Mouse (Mus musculus): ENCODE results near the gene Gab1. TPM values are rescaled to one million over a fixed set of nuclear protein-coding genes. Genes with fewer than 3 reads are reported as not detected.

Gab1 gene
- total and polyA plus RNA-seq, 3 experiments = 13.1 to 16.2 (median 15.1) TPM

DNA sequence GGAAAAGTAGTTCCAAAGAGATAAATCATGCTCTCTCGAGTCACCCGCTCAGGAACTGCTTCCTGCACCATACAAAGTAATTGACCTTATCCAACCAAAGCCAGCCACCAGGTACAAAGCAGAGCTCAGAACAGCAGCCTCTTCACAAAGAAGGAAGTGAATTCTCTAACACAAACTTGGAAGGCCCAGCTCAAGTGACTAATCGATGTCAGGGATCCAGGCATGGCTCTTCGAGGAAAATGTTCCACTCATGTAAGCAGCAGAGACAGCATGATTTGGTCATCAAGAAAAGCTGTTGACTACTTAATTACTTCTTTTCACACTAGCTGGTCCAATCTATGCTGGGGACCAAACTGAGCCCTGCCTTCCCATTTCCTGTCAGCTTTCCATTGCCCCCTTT lies 69.4 kb downstream of the Gab1 start:
- DNase-seq = peak; percentile 26

DNA sequence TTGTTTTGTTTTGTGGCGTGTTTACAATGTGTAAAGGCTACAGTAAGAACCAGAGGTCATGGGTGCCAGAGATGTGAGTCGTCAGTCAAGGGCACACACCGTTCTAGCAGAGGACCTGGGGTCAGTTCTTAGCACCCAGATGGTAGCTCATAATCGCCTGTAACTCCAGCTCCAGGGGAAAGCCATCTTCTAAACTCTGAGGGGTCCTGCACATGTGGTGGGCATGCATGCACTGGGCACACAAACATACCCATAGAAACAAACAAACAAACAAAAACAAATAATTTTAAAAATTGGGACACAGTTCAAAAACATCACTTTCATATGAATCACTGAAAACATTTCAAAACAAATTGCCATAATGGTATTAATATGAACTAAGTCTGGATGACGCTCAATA lies 69.9 kb downstream of the Gab1 start:
- DNase-seq = peak; percentile 24

- DNase-seq = no peak
Observed at GRCm38 (mm10) chr8:80807807-80808505, 72.4 kb downstream of the Gab1 start.

GRCm38 (mm10) chr8:80804066-80804619 lies 76.2 kb downstream of the Gab1 start:
- no peak for DNase-seq

- DNase-seq = no peak
Observed at GRCm38 (mm10) chr8:80798778-80799177, 81.5 kb downstream of the Gab1 start.

GRCm38 (mm10) chr8:80798198-80798777 lies 82.0 kb downstream of the Gab1 start:
- no peak for DNase-seq

GRCm38 (mm10) chr8:80796070-80796469 lies 84.2 kb downstream of the Gab1 start:
- DNase-seq = no peak

DNA sequence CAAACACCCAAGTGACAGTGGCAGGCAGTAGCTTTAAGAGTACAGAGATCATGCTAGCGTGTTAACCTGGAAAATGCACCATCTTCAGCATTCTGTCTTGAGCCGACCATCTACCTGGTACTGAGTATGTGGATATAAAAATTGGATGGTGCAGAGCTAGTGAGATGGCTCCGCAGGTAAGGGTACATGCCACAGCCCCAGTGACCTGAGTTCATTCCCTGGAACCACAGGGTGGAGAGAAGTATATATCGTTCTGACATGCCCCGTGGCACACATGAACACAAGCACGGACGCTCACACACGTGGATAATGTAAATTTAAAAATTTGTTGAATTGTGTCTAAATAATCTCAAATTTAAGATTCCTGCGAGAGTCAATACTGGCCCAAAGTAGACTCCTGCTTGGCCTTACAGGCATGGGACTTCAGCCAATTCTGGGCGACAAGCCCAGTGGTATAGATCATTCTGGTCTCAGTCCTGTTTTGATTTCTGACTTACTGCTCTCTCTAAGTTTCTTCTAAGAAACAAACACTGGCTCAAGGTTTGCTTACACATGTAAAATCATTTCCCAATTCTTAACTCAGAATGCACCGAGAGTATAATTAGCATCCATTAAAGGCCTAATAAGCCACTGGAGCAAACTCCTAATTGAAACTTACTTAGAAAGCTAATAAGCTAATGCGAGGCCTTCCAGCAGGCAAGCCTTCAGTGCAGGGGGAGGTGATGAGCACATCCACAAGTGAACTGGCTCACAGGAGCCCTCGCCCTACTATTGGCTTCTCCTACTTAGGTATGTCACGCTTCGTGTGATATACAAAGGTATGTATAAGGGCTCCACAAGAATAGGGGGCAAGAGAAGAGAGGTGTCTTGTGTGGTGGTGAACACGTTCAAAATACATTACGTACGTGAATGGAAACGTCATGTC lies 85.5 kb downstream of the Gab1 start:
- peak; percentile 31 for DNase-seq

GRCm38 (mm10) chr8:80793791-80794515 lies 86.4 kb downstream of the Gab1 start:
- no peak for DNase-seq

- DNase-seq = no peak
Observed at GRCm38 (mm10) chr8:80792214-80792613, 88.1 kb downstream of the Gab1 start.

- DNase-seq = no peak
Observed at GRCm38 (mm10) chr8:80789324-80789723, 91.0 kb downstream of the Gab1 start.

DNA sequence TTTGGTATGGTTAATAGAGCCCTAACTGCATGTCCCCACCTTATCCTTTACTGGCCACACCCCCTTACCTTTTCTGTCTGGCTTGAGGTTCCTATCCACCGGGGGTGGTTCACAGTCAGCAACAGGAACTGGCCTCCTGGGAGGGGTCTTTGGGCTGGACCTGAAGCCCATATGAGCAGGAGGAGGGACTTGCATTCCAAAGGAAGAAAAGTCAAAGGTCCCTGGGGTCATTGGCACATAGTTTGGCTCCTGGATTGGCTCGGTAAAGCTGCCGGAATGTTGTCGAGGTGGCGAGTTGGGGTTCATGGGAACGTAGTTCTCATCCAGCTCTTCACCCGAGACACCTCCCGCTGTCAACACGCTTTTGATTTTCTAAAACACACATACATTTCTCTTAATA lies 95.8 kb downstream of the Gab1 start:
- DNase-seq = no peak

DNA sequence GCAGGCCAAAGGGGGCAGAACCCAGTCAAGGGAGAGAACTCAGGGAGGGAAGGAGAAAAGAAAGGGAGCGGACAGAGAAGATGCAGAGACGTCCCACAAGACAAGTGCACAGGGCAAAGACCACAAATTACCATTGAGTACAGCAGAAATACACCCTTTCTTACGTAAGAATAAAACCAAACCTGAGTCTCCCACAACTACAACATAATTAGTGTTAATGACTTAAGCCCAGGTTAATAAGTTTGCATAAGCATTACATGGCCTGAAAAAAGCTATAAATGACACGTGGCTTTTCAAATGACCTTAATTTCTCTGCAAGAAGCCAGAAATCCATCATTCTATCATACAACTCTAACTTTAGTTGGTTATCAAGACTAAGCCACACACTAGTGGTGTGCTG lies 97.0 kb downstream of the Gab1 start:
- no peak for DNase-seq

- DNase-seq = no peak
Observed at GRCm38 (mm10) chr8:80781338-80781737, 99.0 kb downstream of the Gab1 start.

GRCm38 (mm10) chr8:80780271-80780670 lies 100.0 kb downstream of the Gab1 start:
- no peak for DNase-seq

GRCm38 (mm10) chr8:80776436-80776835 lies 103.9 kb downstream of the Gab1 start:
- DNase-seq = peak; percentile 10

DNA sequence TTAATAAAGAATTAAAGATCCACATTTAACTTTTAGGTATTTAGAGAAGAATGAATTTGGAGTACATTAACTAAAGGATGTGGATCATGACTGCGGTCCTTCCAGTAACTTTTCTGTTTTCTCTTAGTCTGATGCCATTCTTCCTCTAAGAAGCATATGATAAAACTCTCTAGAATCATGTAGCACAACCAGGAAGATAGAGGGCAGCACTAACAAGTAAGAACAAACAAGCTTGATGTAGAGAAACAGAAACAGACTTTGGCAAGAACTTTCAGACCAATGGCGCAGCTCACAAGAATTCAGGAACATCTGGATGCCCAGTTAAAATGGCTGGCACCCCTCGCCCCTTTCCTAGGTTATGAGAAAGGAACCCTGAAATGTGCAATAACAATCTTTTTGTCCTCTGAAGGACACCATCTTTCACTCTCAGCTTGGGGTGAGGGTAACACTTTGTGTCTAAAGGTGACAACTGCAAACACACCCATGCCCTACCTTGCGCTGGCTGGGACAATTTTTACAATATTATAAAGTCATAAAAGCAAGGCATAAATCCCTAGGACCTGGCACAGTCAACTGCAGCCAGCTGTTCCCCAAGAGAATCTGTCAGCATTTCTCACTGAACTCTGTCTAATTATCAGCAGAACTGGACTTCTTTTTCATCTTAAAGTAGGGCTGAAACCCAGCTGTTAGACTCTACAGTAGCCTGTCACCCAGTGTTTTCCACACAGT lies 107.4 kb downstream of the Gab1 start:
- no peak for DNase-seq

DNA sequence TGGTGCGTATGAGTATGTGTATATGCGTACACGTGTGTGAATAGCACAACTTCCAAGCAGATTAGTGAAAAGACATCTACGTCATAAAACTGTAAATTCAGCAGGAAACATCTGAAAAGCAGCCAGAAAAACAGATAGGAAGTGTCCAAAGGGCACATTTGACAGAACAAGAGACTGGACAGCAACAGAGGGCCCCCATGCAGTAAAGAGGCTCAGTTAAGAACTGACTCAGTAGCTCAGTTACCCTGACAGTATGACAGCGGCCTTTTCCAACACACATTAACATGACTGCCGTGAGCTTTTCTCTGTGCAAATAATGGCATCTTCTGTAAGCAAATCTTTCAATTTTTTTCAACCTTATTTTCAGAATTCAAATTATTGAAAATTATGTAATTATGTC lies 111.9 kb downstream of the Gab1 start:
- no peak for DNase-seq

- peak; percentile 79 for DNase-seq
Observed at GRCm38 (mm10) chr8:80753017-80753715, 127.2 kb downstream of the Gab1 start.

- DNase-seq = no peak
Observed at GRCm38 (mm10) chr8:80752429-80752828, 127.9 kb downstream of the Gab1 start.

GRCm38 (mm10) chr8:80749091-80749490 lies 131.2 kb downstream of the Gab1 start:
- DNase-seq = no peak
